Mouse (Mus musculus) gastrocnemius, adult 18-20 months (tissue): ENCODE measurements around the gene Trim15. TPM values are rescaled to one million over a fixed set of nuclear protein-coding genes. Genes with fewer than 3 reads are reported as not detected.
"Not testable (repeated sequence)": the region's sequence is repeated elsewhere in the genome, so short reads cannot be mapped to it uniquely, and the experiment has no call there.

ENCODE experiments used
- DNase-seq: peaks from one replicate; pipeline ENCODE4 v3.0.0; 2021; ENCODE audit warnings: low spot score
- long read RNA-seq, 2 experiments: library from polyadenylated mRNA; stranded (forward); transcript quantifications; one replicate each; pipeline ENCODE4 v2.0.0; 2021
- total RNA-seq, 2 experiments: library from RNA; stranded (reverse); gene quantifications; 2 replicates each; pipeline ENCODE4 v1.2.3; 2021

Trim15 gene
- total RNA-seq = not detected
- long read RNA-seq, experiment 1 = 0 reads
- long read RNA-seq, experiment 2 = 0 reads

DNA sequence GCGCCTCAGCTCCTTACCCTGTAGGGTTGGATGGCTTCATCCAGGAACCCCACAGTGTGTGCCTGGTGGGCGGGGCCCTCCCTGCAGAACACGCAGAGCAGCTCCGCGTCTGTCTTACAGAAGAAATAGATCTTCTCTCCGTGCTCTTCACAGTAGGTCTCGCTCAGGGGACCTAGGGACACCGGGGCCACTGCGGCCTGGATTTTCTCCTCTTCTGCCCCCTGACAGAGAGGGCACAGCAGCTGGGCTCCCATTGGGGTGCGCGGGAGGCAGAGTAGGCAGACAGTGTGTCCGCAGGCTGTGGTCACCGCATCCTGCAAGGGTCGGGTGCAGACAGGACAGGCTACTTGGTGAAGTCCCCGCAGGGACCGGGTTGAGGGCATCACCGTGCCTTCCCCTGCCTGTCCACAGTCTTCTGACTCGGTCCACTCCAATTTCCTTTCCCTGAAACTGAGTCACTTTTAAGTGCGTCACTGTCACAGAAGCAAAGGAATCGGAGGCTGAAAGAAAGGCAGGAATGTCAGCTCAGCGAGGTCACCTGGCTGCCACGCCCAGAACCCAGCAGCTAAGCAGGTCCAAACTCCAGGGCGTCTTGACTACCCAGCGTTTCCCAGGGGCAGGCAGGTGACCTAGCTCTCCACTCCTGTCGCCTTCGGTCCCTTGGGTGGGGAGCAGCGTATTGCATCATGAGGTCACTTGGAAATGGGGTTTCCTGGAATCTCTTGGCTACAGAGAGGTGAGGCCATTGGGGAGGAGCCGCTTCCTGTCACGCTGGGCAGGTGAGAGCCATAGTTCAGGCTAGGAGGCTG lies at the start of gene Trim15:
TSS of gene Trim15 (minus strand) at position 492 of the 809 bp plus-strand sequence.
- no peak for DNase-seq

- DNase-seq = peak; percentile 24
These were observed 48.1 kb upstream of the Trim15 start for GRCm38 (mm10) chr17:36915076-36915475.

DNA sequence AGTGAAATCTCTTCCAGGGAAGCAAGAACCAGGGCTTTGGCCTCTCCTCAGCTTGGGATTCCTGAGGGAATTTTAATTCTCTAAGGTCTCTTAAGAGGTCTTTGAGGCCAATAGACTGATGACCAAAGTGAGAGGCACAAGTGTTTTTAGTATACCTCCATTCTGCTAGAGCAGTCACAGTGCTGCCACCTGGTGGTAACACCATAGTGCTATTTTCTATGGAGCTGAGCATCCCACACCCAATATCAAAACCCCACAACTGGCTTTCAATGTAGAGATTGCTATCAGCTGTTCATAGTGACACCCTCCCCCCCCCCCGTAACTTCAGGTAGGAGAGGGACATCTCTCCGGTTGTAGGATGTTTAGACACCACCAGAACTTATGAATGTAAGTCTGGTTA lies 47.1 kb upstream of the Trim15 start:
- peak; percentile 64 for DNase-seq

DNA sequence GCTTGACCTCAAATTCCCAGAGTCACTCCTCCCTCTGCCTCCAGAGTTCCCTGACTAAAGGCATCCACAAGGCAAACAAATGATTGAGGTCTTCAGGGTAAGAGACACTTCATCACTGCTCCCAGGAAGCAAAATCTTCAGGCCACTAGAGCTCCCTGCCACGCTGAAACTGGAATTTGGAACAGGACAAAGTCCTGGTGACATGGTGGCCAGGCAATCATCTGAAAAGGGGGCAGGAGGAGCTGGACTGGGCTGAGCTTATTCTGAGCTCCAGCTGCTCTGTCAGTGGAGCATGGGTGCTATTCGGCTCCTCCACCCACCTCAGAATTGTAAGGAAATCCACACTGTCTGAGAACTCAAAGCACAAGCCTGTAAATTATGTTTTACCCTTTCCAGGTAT lies 45.0 kb upstream of the Trim15 start:
- no peak for DNase-seq

DNA sequence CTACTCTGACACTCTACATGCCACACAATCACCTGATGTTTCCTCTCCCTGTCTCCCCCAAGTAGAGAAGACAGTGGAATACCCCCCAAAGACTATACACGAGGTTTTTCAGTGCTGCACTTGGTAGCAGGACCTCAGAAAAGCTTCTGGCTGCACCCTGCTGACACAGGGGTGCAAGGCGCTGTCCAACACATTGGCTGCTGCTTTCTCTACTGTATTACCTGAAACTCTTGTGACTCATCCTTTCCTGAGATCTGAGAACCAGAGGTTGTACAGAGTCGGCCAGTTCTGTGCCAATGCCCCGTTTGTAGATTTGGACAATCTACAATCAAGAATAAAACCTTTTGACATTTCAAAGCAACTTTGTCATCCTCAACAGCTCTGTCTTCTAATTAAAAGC lies 42.8 kb upstream of the Trim15 start:
- no peak for DNase-seq

GRCm38 (mm10) chr17:36908235-36908634 lies 41.2 kb upstream of the Trim15 start:
- DNase-seq = no peak

DNA sequence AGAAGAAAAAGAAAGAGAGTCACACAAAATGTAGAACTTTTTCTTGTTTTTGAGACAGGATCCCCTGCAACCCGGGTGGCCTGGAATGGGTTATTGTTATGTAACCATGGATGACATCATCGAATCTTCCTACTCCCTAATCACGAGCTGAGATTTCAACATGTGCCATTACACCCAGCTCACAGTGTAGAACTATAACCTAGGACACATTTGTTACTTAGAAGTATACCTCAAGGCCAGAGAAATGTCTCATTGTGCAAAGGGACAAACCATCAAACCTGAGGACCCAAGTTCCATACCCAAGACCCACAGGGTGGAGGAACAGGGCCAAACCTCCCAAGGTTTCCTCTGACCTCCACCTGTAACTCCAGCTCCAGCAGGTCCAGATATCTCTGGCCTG lies 36.6 kb upstream of the Trim15 start:
- no peak for DNase-seq

DNA sequence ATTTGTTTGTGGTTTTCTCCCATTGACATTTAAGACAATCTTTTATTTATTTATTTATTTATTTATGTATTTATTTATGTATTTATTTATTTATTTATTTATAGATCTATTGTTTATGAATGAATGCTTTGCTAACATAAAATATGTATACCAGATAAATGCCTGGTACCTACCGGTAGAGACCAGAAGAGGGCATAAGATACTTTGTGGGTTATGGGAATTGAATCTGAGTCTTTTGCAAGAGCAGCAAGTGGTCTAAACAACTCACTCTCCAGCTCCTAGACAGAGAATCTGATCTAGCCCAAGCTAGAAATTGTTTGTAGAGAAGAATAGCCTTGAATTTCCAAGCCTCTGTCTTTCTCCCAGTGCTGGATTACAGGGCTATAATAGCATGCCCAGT lies 33.7 kb upstream of the Trim15 start:
- DNase-seq = no peak

DNA sequence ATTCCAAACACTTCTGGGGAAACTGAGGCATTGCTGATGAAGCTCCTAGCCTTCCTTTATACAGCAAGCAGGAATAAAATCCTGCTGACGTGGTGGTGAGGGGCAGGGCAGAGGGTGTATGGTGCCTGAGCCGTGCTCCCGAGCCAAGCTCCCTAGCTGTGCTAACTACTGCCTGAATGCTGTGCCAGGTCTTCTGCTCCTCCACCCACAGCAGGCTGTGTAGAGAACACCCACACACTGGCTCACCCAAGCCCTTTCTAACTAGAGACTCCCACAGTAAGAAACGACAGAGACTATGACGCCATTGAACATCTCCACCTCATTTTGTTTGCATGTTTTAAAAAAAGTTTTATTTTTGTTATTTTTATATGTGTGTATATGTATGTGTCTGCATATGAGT lies 33.0 kb upstream of the Trim15 start:
- DNase-seq = no peak

- no peak for DNase-seq
These were observed 32.4 kb upstream of the Trim15 start for GRCm38 (mm10) chr17:36899376-36899775.

DNA sequence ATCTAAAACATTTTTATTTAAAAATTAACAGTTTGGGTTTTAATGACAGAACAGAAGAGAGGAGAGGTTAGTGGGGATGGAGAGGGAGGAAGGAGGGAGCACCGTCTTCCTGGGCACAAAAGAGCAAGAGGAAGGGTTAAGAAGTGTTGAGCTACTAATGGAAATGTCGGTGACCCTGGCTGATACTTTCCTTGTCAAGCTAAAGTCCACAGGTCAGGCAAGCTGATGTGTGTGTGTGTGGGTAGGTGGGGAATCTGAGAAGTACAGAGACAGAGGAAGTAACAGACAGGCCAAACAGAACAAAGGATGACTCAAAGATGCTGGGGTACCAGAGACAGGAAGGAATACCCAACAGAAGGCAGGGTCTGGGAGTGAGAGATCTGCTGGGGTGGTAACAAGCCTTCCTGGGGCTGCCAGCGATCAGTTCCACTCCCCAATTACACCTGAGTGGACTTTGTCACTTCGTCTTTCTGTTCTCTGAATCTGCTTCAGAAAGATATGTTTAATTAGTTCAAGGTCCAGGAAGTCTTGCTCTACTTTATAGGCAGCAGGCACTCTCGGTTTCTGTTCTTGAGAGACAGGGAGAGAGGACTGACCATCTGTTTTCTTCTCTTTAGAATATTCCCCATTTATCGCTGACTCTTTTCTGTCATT lies 30.7 kb upstream of the Trim15 start, which contains the start of gene Trim31:
TSS of gene Trim31 (plus strand) at position 567 of the 654 bp plus-strand sequence.
- no peak for DNase-seq

- no peak for DNase-seq
These were observed 30.1 kb upstream of the Trim15 start for GRCm38 (mm10) chr17:36897065-36897464.

DNA sequence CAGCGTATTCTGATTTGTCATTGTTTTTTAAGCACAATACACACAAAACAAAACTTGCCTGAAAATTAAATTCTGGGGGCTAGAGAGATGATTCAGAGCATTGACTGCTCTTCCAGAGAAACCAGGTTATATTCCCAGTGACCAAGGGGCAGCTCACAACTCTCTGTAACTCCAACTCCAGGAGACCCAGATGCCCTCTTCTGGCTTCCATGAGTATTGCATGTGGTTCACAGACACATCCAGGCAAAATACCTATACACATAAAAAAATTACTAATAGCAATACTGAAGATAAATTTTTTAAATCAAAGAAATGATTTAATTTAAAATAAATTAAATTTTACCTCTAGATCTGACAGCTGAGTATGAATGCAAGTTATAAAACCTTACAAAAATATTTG lies 29.6 kb upstream of the Trim15 start:
- DNase-seq = peak; percentile 34

DNA sequence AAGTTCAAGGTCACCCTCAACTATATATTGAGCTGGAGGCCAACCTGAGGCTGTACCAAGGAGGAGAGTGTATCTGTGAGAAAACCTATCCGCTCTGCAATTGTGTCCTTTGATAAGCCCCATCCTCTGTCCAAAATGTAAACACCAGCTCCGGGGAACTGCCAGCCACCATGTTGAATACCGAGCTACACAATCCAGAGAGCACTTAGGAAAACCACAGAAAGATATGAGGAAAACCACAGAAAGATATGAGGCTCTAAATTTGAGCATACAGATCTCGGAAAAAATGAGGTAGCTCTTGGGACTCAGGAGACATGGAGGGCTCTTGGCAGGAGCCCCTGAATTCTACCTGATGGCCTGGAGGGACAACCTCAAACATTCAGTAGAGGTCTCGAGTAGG lies 26.4 kb upstream of the Trim15 start:
- no peak for DNase-seq

DNA sequence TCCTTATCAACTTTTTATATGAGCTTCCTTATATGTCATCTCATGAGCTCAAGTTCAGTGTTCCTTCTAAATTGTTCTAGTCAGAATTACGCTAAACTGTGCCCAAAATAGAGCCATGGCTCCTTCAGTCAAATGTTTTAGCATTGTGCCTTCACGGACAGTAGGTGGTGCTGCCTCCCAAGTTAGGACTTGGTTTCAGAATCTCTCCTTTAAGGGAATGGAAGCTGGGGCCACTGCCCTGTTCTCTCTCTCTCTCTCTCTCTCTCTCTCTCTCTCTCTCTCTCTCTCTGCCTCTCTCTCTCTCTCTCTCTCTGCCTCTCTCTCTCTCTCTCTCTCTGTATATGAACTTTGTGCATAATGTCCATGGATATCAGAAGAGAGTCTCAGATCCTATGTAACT lies 25.4 kb upstream of the Trim15 start:
- DNase-seq = peak; percentile 8

- DNase-seq = not testable (repeated sequence)
These were observed 24.5 kb upstream of the Trim15 start for GRCm38 (mm10) chr17:36891496-36891895.

GRCm38 (mm10) chr17:36890073-36890903 lies 23.3 kb upstream of the Trim15 start, which contains the start of gene Trim40:
Gene Trim40, minus strand, starts transcription at chr17:36890123.
- DNase-seq = no peak

- no peak for DNase-seq
These were observed 18.3 kb upstream of the Trim15 start for GRCm38 (mm10) chr17:36885132-36885790.

GRCm38 (mm10) chr17:36883350-36883749 lies 16.3 kb upstream of the Trim15 start:
- DNase-seq = no peak

GRCm38 (mm10) chr17:36874636-36875035 lies 7.6 kb upstream of the Trim15 start:
- no peak for DNase-seq
